Mouse (Mus musculus): Measurements from ENCODE around the gene Crls1.

GRCm38 (mm10) chr2:132863325-132863724, 16.9 kb downstream of the Crls1 start:
- no peak for TF ChIP-seq POLR2A (IDR thresholded peaks at IDR 0.05; ENCODE audit: low read depth, low read length)
- no peak for TF ChIP-seq CTCF (IDR thresholded peaks at IDR 0.05; ENCODE audit: borderline replicate concordance, insufficient read depth, low read length)
